Mouse (Mus musculus): ENCODE data around the gene Dlx5. TPM values are rescaled to one million over a fixed set of nuclear protein-coding genes. Genes with fewer than 3 reads are reported as not detected.
A peak's percentile ranks its signal among the peaks of the same experiment; 100 is the strongest.

Gene Dlx5
- polyA plus RNA-seq, 1 experiment from 2014 or later = 91.5 TPM

DNA sequence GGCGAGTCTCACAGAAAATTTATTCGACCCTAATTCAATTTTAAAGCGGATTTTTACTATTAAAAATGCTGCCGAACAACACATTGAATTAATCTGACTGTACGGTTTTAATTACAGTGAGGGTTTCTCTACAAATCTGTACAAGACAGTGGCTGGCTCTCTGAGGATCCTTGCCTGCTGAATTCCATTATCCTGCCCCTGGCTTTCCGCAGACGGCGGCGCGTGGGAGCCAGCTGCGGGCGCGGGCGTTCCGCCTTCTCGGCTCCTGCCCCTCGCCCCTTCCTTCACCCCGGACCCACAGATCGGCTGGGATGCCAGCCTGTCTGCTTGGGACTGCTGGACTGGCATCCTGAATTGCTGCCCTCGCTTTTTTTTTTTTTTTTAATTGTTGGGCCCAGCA lies 25.6 kb downstream of the Dlx5 start:
- no peaks in the 10 kb centered on the region for H3K36me3 ChIP-seq (ENCODE audit: poor library complexity, severe bottlenecking)
- peak overlapping the region; percentile 43 for H3K4me3 ChIP-seq
- no peak for ATAC-seq
- H3K9ac ChIP-seq = peak overlapping the region; percentile 59
- peaks cover 22% of the 10 kb centered on the region for H3K4me1 ChIP-seq
- H3K27ac ChIP-seq = peak overlapping the region; percentile 79
- WGBS = under 1% methylated on average over 20 of the region's 20 CpGs
- H3K9me3 ChIP-seq (replicated peaks) = no peaks in the 10 kb centered on the region
- H3K27me3 ChIP-seq = peaks cover 96% of the 10 kb centered on the region
- peak overlapping the region; percentile 56 for H3K4me2 ChIP-seq

DNA sequence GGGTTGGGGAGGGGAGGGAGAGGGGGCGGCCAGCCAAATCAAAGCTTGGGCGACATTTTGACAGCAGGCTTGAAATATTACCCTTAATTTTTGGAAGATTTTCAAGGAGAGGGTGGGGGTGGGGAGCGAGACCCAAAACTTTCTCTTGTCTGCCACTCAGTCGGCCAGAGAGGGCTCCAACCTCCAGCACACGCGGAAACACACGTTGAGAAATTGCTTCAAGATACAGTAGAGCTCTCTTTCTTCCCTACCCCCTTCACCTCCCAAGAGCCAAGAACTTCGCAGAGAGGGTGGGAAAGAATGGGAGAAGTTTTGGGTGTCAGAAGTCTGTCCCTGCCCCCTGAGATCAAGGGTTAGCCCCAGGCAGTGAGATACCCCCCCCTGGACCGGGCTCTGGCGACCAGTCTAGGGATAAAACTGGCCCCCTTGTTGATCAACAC lies 26.1 kb downstream of the Dlx5 start:
- Histone ChIP-seq H3K4me1 (peaks cover 26% of the 10 kb centered on the region), H3K36me3 (ENCODE audit: poor library complexity, severe bottlenecking) (no peaks in the 10 kb centered on the region), H3K4me3 (peak overlapping the region; percentile 43), H3K4me2 (peak overlapping the region; percentile 56), H3K27me3 (peaks cover 96% of the 10 kb centered on the region), H3K27ac (peak overlapping the region; percentile 79), H3K9me3 (replicated peaks) (no peaks in the 10 kb centered on the region), H3K9ac (peak overlapping the region; percentile 59)
- ATAC-seq = no peak
- WGBS = 0% methylated on average over 10 of the region's 10 CpGs

DNA sequence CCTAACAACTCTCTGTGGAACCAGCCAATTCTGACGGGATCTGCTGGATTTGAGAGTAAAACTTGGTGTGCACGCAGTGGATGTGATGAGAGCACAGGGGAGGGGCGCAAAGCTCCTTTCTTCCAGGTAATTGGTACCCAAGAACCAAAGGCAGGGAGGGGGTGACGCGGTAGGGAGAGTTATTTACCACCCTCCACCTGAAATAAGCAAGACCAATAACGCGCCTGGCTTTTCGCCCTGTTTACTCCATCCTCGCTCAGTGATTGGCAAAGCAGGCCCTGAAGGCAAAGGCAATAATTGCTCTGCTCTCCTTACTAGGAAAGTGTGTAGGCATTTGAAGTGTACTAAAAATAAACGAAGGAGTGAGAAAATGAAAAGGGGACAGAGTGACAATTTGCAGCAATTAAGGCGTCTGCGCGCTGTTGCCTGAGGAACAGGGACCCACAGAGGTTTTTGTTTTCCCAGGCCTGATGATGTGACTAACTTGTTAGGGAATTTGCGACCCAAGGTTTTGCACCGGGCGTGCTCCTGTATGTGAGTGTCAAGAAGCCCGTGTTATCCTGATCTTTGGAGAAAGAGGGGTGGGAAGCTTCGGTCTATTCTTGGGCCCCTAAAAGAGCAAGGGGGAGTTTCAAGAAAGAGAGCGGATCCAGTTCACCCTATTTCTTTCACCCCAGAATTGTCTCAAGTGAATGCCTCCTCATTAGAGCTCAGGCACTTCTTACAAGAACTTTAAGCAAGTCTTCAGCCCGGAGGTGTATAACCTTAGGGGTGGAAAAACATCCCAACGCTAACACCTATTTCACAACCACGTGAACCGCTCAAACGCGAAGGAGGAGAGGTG lies 26.8 kb downstream of the Dlx5 start:
- H3K4me3 ChIP-seq = peak overlapping the region; percentile 43
- no peaks in the 10 kb centered on the region for H3K36me3 ChIP-seq (ENCODE audit: poor library complexity, severe bottlenecking)
- under 1% methylated on average over 25 of the region's 25 CpGs for WGBS
- peaks cover 25% of the 10 kb centered on the region for H3K4me1 ChIP-seq
- peak overlapping the region; percentile 59 for H3K9ac ChIP-seq
- peak overlapping the region; percentile 56 for H3K4me2 ChIP-seq
- peak; percentile 17; the same call in 1 of the 2 replicates for ATAC-seq
- peak overlapping the region; percentile 79 for H3K27ac ChIP-seq
- H3K27me3 ChIP-seq = peaks cover 97% of the 10 kb centered on the region
- H3K9me3 ChIP-seq (replicated peaks) = no peaks in the 10 kb centered on the region

DNA sequence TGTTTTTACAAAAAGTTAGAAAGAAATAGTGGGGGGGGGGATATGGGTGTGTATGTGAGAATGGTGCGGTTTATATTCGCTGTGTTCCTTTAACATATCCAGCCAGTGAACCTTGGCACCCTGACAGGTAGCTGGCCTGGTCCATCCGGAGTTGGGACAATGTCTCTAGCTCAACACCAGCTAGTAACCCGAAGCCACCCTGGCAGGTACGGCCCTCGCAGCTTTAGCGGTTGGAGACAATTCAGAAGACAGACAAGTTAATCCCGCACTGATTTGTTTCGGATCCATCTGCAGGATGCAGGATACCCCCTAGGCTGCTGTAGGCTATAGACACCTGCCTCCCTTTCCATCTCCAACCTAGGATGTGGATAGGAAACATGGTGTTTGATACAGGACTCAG lies 27.7 kb downstream of the Dlx5 start:
- ATAC-seq = no peak
- 0% methylated on average over 9 of the region's 9 CpGs for WGBS
- Histone ChIP-seq H3K4me3 (peak overlapping the region; percentile 43), H3K27me3 (peaks cover 95% of the 10 kb centered on the region), H3K4me1 (peaks cover 21% of the 10 kb centered on the region), H3K36me3 (ENCODE audit: poor library complexity, severe bottlenecking) (no peaks in the 10 kb centered on the region), H3K9me3 (replicated peaks) (no peaks in the 10 kb centered on the region), H3K9ac (peak overlapping the region; percentile 59), H3K27ac (peak overlapping the region; percentile 51), H3K4me2 (peak overlapping the region; percentile 56)

DNA sequence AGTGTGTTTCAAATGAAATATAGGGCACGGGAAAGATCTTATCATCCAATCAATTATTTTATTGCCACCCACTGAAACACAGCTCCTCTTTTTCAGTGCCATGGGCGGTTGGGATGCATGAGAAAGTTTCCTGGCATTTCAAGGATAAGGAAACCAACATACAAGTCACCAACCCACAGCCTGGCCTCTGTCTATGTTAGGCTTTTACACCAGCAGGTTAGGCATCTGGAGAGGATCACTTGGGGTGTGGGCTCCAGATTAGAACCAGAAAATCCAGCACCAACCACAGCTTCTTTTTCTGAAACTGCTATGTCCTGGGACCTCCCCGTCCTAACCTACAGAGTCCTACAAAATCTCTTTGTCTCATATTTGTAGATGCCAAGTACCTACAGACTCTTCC lies 28.9 kb downstream of the Dlx5 start:
- peak overlapping the region; percentile 56 for H3K4me2 ChIP-seq
- 24% methylated on average over 3 of the region's 3 CpGs for WGBS
- no peak overlapping the region for H3K9ac ChIP-seq
- H3K27ac ChIP-seq = 0 out of 2 replicates have a peak overlapping the region, but pooled peaks have one; percentile 1
- H3K27me3 ChIP-seq = peaks cover 95% of the 10 kb centered on the region
- H3K36me3 ChIP-seq (ENCODE audit: poor library complexity, severe bottlenecking) = no peaks in the 10 kb centered on the region
- no peaks in the 10 kb centered on the region for H3K9me3 ChIP-seq (replicated peaks)
- peak overlapping the region; percentile 10; the same call in 1 of the 2 replicates for H3K4me3 ChIP-seq
- ATAC-seq = no peak
- peaks cover 26% of the 10 kb centered on the region for H3K4me1 ChIP-seq

DNA sequence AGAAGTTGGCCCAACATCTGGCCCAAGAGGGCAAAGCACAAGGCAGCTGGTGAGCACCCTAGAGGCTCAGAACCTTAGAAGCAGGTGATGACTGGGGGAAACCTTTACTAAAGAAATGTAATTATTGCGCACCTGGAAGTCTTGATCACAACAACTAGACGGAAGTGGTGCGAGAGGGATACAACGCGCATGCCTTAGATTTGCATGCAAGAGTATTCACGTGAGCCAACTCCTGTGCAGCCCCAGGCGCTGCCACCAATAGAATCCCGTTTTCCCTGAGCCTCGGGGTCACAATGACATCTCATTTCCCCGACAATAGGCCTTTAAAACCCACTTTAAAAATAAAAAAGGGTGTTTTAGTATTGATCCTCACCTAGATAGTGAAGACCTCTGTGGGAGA lies 30.7 kb downstream of the Dlx5 start:
- Histone ChIP-seq H3K4me3 (peak overlapping the region; percentile 20), H3K36me3 (ENCODE audit: poor library complexity, severe bottlenecking) (no peaks in the 10 kb centered on the region), H3K9me3 (replicated peaks) (no peaks in the 10 kb centered on the region), H3K4me2 (peak overlapping the region; percentile 50), H3K9ac (no peak overlapping the region), H3K27ac (peak overlapping the region; percentile 85), H3K27me3 (peaks cover 92% of the 10 kb centered on the region), H3K4me1 (peaks cover 28% of the 10 kb centered on the region)
- WGBS = 1% methylated on average over 10 of the region's 10 CpGs
- no peak for ATAC-seq

DNA sequence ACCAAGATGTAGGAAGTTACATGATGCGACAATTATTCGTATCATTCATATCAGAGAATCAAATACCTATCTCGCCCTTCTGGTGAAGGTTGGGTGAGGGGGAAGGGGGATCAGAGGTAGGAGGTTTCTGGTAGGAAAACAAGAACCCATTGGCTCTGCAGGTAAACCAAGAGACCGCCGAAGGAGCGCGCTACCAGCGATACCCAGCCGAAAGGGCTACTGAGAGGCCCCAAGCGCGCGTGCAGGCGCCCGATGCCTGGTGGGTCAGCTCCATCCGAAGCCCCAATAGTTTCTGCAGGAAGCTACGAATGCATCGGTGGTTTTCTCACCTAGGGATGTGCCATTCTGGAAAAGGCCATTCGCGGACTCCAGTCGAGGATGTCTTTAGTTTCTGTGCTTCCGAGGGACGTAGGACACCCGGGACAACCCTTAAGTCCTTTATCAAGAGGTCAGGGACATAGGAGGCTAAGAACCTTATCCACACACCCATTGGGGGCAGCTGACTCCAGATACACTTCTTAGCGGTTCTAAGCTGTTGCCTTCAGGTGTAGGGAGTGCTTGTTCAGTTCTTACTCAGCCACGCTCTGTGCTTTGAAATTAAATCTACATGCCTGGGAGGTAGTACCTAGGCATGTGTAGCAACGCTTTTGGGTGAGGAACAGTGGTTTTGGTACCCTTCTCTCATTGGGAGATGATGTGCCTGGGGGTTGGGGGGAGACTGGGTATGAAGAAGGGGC lies 31.4 kb downstream of the Dlx5 start:
- peaks cover 24% of the 10 kb centered on the region for H3K4me1 ChIP-seq
- 2% methylated on average over 26 of the region's 26 CpGs for WGBS
- peak overlapping the region; percentile 85 for H3K27ac ChIP-seq
- peak overlapping the region; percentile 50 for H3K4me2 ChIP-seq
- H3K36me3 ChIP-seq (ENCODE audit: poor library complexity, severe bottlenecking) = no peaks in the 10 kb centered on the region
- H3K27me3 ChIP-seq = peaks cover 92% of the 10 kb centered on the region
- ATAC-seq = peak; percentile 16; the same call in 1 of the 2 replicates
- peak overlapping the region; percentile 45; the same call in 1 of the 2 replicates for H3K9ac ChIP-seq
- H3K4me3 ChIP-seq = peak overlapping the region; percentile 20
- no peaks in the 10 kb centered on the region for H3K9me3 ChIP-seq (replicated peaks)

DNA sequence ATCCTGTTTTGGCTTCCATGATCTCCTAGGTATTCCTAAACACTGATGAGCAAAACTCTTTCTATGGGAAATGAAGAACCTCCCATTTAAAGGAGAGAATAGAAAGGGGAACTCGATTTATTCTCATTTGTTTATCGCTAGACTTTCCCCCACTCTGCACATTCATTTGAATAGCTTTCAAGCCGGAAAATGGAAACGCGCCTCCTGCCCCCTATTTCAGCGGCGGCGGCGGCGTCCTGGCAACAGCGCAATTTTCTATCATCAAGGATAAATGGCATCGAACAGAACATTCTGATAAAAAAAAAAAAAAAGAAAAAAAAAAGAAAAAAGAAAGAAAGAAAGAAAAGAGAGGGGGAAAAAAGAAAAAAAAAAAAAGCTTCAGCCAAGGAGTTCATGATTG lies 32.1 kb downstream of the Dlx5 start:
- WGBS = under 1% methylated on average over 12 of the region's 12 CpGs
- no peaks in the 10 kb centered on the region for H3K36me3 ChIP-seq (ENCODE audit: poor library complexity, severe bottlenecking)
- H3K27ac ChIP-seq = peak overlapping the region; percentile 85; the same call in 1 of the 2 replicates
- H3K4me2 ChIP-seq = peak overlapping the region; percentile 50
- H3K4me1 ChIP-seq = peaks cover 19% of the 10 kb centered on the region
- no peak for ATAC-seq
- peak overlapping the region; percentile 20; the same call in 1 of the 2 replicates for H3K4me3 ChIP-seq
- H3K27me3 ChIP-seq = peaks cover 92% of the 10 kb centered on the region
- no peak overlapping the region for H3K9ac ChIP-seq
- H3K9me3 ChIP-seq (replicated peaks) = no peaks in the 10 kb centered on the region

DNA sequence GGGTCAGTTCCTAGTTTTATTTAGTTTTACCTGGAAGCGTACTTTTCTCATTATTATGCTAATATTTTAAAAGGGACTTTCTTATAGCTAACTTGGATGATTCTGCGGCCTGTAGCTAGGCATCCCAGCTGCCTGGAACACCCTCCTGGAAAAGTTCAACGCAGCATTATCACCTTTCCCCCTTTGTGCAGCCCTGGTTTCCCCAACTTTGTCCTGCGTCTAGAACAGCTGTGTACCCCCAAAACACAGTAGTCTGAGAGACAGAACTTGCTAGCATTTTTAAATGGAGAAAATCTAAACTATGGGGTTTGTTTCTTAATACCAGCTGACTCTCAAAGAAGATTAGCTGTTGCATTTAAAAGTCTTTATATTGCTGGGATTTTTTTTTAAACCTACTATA lies 33.3 kb downstream of the Dlx5 start:
- H3K4me2 ChIP-seq = peak overlapping the region; percentile 41
- no peak overlapping the region for H3K9ac ChIP-seq
- peaks cover 19% of the 10 kb centered on the region for H3K4me1 ChIP-seq
- H3K36me3 ChIP-seq (ENCODE audit: poor library complexity, severe bottlenecking) = no peaks in the 10 kb centered on the region
- 9% methylated on average over 4 of the region's 4 CpGs for WGBS
- no peak overlapping the region for H3K4me3 ChIP-seq
- H3K9me3 ChIP-seq (replicated peaks) = no peaks in the 10 kb centered on the region
- no peak overlapping the region for H3K27ac ChIP-seq
- H3K27me3 ChIP-seq = peaks cover 91% of the 10 kb centered on the region
- ATAC-seq = no peak

DNA sequence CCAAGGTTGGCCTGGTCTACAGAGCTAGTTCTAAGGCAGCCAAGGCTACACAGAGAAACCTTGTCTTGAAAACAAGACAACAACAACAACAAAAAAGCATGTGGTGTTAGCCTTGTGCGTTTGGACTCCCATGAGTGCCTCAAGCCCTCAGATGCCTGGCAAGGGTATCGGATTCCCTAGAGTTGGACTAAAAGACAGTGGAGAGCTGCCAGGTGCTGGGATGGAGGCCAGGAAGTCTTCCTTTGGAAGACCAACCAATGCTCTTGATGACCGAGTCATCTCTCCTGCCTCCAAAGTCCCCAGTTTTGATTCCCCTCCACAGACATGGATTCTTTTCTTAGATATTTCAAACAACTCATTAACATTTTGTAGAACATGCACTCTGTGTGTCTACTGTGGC lies 48.6 kb downstream of the Dlx5 start:
- H3K27me3 ChIP-seq = no peaks in the 10 kb centered on the region
- H3K4me2 ChIP-seq = no peak overlapping the region
- H3K4me1 ChIP-seq = 0 out of 2 replicates have a peak, but pooled peaks cover 1% of the 10 kb centered on the region
- no peak overlapping the region for H3K4me3 ChIP-seq
- H3K27ac ChIP-seq = no peak overlapping the region
- H3K36me3 ChIP-seq (ENCODE audit: poor library complexity, severe bottlenecking) = no peaks in the 10 kb centered on the region
- no peak overlapping the region for H3K9ac ChIP-seq
- no peaks in the 10 kb centered on the region for H3K9me3 ChIP-seq (replicated peaks)
- no peak for ATAC-seq
- 90% methylated on average over 3 of the region's 3 CpGs for WGBS

DNA sequence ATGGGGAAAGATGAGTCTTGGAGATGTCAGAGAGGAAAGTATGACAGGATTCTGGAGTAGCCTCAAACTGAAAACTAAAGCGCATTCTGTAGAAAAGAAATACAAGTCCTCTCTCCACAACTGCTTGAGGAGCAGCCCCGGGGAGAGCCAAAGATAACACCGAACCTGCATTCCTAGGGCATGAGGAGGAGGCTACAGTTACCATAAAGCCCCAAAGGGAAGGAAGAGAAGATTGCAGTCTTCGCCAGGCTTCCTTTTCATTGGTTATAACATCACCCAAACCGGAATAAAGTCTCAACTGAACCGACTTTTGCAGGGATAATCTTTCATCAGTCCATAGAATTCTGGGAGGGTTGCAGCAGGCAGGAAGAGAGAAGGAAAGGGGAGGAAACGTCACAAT lies 51.4 kb downstream of the Dlx5 start:
- Histone ChIP-seq H3K36me3 (ENCODE audit: poor library complexity, severe bottlenecking) (no peaks in the 10 kb centered on the region), H3K9ac (no peak overlapping the region), H3K9me3 (replicated peaks) (no peaks in the 10 kb centered on the region), H3K4me1 (peaks cover 13% of the 10 kb centered on the region; the same call in 1 of the 2 replicates), H3K27me3 (no peaks in the 10 kb centered on the region), H3K27ac (no peak overlapping the region), H3K4me2 (no peak overlapping the region), H3K4me3 (no peak overlapping the region)
- ATAC-seq = no peak
- WGBS = 81% methylated on average over 7 of the region's 7 CpGs

All from forebrain, embryonic 13.5 days (tissue).